Mouse (Mus musculus) G1E (cell line): Measurements from ENCODE around the gene App.

ENCODE experiments used
- CTCF ChIP-seq: IDR thresholded peaks from 2 replicates; pipeline ENCODE4 v1.5.1; 2012; ENCODE audit warnings: low read depth, low read length, inconsistent platforms, mixed read lengths
- POLR2AphosphoS5 ChIP-seq: IDR thresholded peaks from 2 replicates; pipeline ENCODE4 v1.6.1; 2012; ENCODE audit warnings: low read depth, low read length, inconsistent platforms; ENCODE audit not compliant: insufficient replicate concordance

DNA sequence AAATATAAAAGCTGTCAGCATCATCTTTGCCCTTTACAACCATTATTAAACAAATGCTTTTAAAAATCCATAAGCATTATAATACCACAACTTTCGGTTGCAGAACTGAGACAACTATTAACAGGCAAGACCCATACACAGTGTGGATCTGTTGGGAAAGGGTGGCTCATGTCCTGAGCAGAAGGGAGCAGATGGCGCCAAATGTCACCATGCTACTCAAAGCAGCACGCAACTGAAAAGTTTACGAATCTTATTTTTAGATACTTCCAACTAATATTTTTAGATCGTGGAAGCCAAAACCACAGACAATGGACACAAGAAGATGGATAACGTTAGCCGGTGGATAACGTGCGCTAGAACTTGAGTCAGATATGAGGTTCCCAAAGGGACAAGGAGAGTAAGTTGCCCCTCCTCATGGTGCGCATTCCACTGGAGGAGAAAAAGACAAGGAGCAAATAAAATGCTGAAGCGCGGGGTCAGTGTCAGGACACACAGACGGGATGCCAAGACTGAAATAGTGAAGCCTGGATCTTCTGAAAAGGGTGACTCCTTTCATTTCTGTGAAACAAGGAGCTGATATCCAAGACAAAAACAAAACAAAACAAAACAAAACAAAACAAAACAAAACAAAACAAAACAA lies 106.2 kb downstream of the App start:
- TF ChIP-seq CTCF (no peak), POLR2AphosphoS5 (no peak)
